Mouse (Mus musculus) stomach, embryonic 14.5 days (tissue): ENCODE measurements around the gene Kifap3. TPM values are rescaled to one million over a fixed set of nuclear protein-coding genes. Genes with fewer than 3 reads are reported as not detected.

Source experiments
- ATAC-seq: fragments of 200-750 bp; cut with Nextera tagmentation; 2 replicates; pipeline ENCODE4 v1.8.0; 2017; ENCODE audit warnings: low read depth, moderate TSS enrichment; ENCODE audit not compliant: insufficient number of reproducible peaks, insufficient read depth, low FRiP score
- H3K27ac ChIP-seq: fragments of 300-500 bp; sonication (generic); 2 replicates; pipeline ENCODE4 v1.5.1; 2014; ENCODE audit warnings: mild to moderate bottlenecking, low read length, moderate library complexity, mixed read lengths
- H3K27me3 ChIP-seq: fragments of 300-500 bp; sonication (generic); 2 replicates; pipeline ENCODE4 v1.6.1; 2014; ENCODE audit warnings: low read length, control low read depth, mixed read lengths; ENCODE audit not compliant: control insufficient read depth, insufficient read depth
- H3K36me3 ChIP-seq: fragments of 300-500 bp; sonication (generic); 2 replicates; pipeline ENCODE4 v1.6.1; 2014; ENCODE audit warnings: mild to moderate bottlenecking, control low read depth, low read length, moderate library complexity, mixed read lengths; ENCODE audit not compliant: control insufficient read depth, insufficient read depth
- H3K4me1 ChIP-seq: fragments of 300-500 bp; sonication (generic); 2 replicates; pipeline ENCODE4 v1.6.1; 2014; ENCODE audit warnings: low read length, control low read depth, mixed read lengths; ENCODE audit not compliant: control insufficient read depth, insufficient read depth
- H3K4me2 ChIP-seq: fragments of 300-500 bp; sonication (generic); replicated peaks from 2 replicates; pipeline ENCODE4 v1.6.1; 2014; ENCODE audit warnings: low read depth, low read length, control low read depth
- H3K4me3 ChIP-seq: fragments of 300-500 bp; sonication (generic); 2 replicates; pipeline ENCODE4 v1.5.1; 2014; ENCODE audit warnings: low read depth, low read length, control low read depth
- H3K9ac ChIP-seq: fragments of 300-500 bp; sonication (generic); replicated peaks from 2 replicates; pipeline ENCODE4 v1.6.1; 2014; ENCODE audit warnings: low read depth, mild to moderate bottlenecking, control low read depth, low read length, moderate library complexity, mixed read lengths
- H3K9me3 ChIP-seq: fragments of 300-500 bp; sonication (generic); 2 replicates; pipeline ENCODE4 v1.6.1; 2016; ENCODE audit warnings: low read depth, low read length, control low read depth; ENCODE audit not compliant: control insufficient read depth
- WGBS: fragments of 180-500 bp; shearing (Covaris S2); extraction: QIAGEN DNeasy Blood & Tissue Kit; methylation state at CpG from one replicate; pipeline ENCODE4 v1.1.7; 2014; 5-methylcytosine and 5-hydroxymethylcytosine counted together
- polyA plus RNA-seq: library from polyadenylated mRNA; unstranded; fragments of >200 nt; fragmentation: Nextera tagmentation; extraction: Ambion mirVana; gene quantifications from 2 replicates; pipeline ENCODE4 v1.2.1, GENCODE M21; 2014

Gene Kifap3
- polyA plus RNA-seq, 1 experiment from 2014 or later: 49.6 TPM

- Histone ChIP-seq H3K27ac (no peak overlapping the region), H3K36me3 (peaks cover 12% of the 10 kb centered on the region), H3K9ac (no peak overlapping the region), H3K4me1 (no peaks in the 10 kb centered on the region), H3K4me2 (no peak overlapping the region), H3K27me3 (no peaks in the 10 kb centered on the region), H3K4me3 (no peak overlapping the region), H3K9me3 (peaks cover 3% of the 10 kb centered on the region; the same call in 1 of the 2 replicates)
- no peak for ATAC-seq
These were observed 82.2 kb downstream of the Kifap3 start for GRCm38 (mm10) chr1:163861538-163861937.

GRCm38 (mm10) chr1:163873158-163873557, 93.8 kb downstream of the Kifap3 start:
- Histone ChIP-seq H3K9me3 (no peaks in the 10 kb centered on the region), H3K4me3 (no peak overlapping the region), H3K27me3 (no peaks in the 10 kb centered on the region), H3K4me2 (no peak overlapping the region), H3K36me3 (no peaks in the 10 kb centered on the region), H3K9ac (no peak overlapping the region), H3K27ac (no peak overlapping the region), H3K4me1 (no peaks in the 10 kb centered on the region)
- WGBS: 75% methylated on average over 3 of the region's 3 CpGs
- no peak for ATAC-seq

GRCm38 (mm10) chr1:163889629-163890028, 110.2 kb downstream of the Kifap3 start:
- H3K9ac ChIP-seq: no peak overlapping the region
- H3K4me1 ChIP-seq: no peaks in the 10 kb centered on the region
- H3K27ac ChIP-seq: no peak overlapping the region
- no peaks in the 10 kb centered on the region for H3K27me3 ChIP-seq
- no peak for ATAC-seq
- peaks cover 2% of the 10 kb centered on the region; the same call in 1 of the 2 replicates for H3K36me3 ChIP-seq
- no peak overlapping the region for H3K4me3 ChIP-seq
- H3K4me2 ChIP-seq: no peak overlapping the region
- no peaks in the 10 kb centered on the region for H3K9me3 ChIP-seq

DNA sequence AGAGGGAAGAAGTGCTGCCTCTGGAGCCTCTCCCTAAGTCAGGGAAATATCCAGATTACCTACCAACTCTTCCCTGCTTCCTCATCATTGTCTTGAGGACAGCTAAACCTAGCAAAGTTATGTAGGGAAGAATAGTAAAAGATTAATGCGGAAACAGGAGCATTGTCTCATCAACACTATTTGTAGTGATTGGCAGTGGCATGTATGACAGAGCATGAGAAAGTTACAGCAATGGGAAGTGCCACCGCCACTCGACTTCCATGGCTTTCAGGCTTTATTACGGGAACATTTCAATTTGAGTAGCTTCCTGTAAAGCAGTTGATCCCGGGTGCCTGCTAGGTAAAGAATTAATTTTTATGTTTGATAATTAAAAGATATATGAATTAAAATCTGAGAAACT, 113.9 kb downstream of the Kifap3 start:
- no peak overlapping the region for H3K27ac ChIP-seq
- 92% methylated on average over 5 of the region's 5 CpGs for WGBS
- H3K4me3 ChIP-seq: no peak overlapping the region
- no peak overlapping the region for H3K4me2 ChIP-seq
- no peak for ATAC-seq
- H3K4me1 ChIP-seq: no peaks in the 10 kb centered on the region
- no peaks in the 10 kb centered on the region for H3K27me3 ChIP-seq
- peaks cover 2% of the 10 kb centered on the region; the same call in 1 of the 2 replicates for H3K36me3 ChIP-seq
- H3K9ac ChIP-seq: no peak overlapping the region
- no peaks in the 10 kb centered on the region for H3K9me3 ChIP-seq

GRCm38 (mm10) chr1:163893774-163894527, 114.6 kb downstream of the Kifap3 start:
- Histone ChIP-seq H3K9me3 (no peaks in the 10 kb centered on the region), H3K4me2 (no peak overlapping the region), H3K4me1 (no peaks in the 10 kb centered on the region), H3K36me3 (peaks cover 2% of the 10 kb centered on the region; the same call in 1 of the 2 replicates), H3K4me3 (no peak overlapping the region), H3K27ac (no peak overlapping the region), H3K9ac (no peak overlapping the region), H3K27me3 (no peaks in the 10 kb centered on the region)
- WGBS: 79% methylated on average over 11 of the region's 11 CpGs
- ATAC-seq: no peak

DNA sequence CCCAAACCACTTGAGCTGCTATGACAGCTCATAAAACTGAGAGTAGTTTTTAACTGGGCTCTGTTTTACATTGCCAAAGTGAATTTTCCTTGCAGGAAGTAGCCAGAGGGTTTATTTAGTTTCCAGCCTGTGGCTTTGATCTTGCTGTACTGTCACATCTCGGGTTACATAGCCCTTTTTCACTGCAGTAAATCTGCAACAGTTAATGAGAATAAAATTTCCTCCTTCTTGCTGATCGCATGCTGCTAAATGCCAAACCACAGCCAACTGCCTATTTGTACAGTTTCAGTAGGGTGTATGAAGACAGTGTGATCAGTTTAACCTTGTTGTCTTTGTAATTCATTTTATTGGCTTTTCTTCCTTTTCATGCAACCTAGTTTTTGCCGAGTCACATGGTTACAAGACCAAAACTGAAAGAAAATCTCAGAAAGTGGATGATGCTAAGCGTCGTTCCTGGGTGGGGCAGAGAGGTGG, 118.9 kb downstream of the Kifap3 start:
- H3K27me3 ChIP-seq: no peaks in the 10 kb centered on the region
- no peaks in the 10 kb centered on the region for H3K9me3 ChIP-seq
- no peak overlapping the region for H3K4me2 ChIP-seq
- WGBS: 43% methylated on average over 5 of the region's 5 CpGs
- no peak for ATAC-seq
- H3K4me3 ChIP-seq: no peak overlapping the region
- H3K27ac ChIP-seq: no peak overlapping the region
- no peaks in the 10 kb centered on the region for H3K36me3 ChIP-seq
- H3K9ac ChIP-seq: no peak overlapping the region
- no peaks in the 10 kb centered on the region for H3K4me1 ChIP-seq

GRCm38 (mm10) chr1:163899575-163899974, 120.2 kb downstream of the Kifap3 start:
- ATAC-seq: no peak
- H3K4me3 ChIP-seq: no peak overlapping the region
- no peak overlapping the region for H3K4me2 ChIP-seq
- no peaks in the 10 kb centered on the region for H3K9me3 ChIP-seq
- no peak overlapping the region for H3K27ac ChIP-seq
- H3K4me1 ChIP-seq: no peaks in the 10 kb centered on the region
- no peak overlapping the region for H3K9ac ChIP-seq
- WGBS: 89% methylated on average over 2 of the region's 2 CpGs
- no peaks in the 10 kb centered on the region for H3K27me3 ChIP-seq
- no peaks in the 10 kb centered on the region for H3K36me3 ChIP-seq

- H3K9me3 ChIP-seq: no peaks in the 10 kb centered on the region
- H3K27ac ChIP-seq: no peak overlapping the region
- no peaks in the 10 kb centered on the region for H3K4me1 ChIP-seq
- H3K36me3 ChIP-seq: no peaks in the 10 kb centered on the region
- WGBS: 85% methylated on average over 2 of the region's 2 CpGs
- no peak overlapping the region for H3K4me2 ChIP-seq
- no peak overlapping the region for H3K4me3 ChIP-seq
- H3K27me3 ChIP-seq: no peaks in the 10 kb centered on the region
- H3K9ac ChIP-seq: no peak overlapping the region
- no peak for ATAC-seq
These were observed 120.8 kb downstream of the Kifap3 start for GRCm38 (mm10) chr1:163900168-163900567.

DNA sequence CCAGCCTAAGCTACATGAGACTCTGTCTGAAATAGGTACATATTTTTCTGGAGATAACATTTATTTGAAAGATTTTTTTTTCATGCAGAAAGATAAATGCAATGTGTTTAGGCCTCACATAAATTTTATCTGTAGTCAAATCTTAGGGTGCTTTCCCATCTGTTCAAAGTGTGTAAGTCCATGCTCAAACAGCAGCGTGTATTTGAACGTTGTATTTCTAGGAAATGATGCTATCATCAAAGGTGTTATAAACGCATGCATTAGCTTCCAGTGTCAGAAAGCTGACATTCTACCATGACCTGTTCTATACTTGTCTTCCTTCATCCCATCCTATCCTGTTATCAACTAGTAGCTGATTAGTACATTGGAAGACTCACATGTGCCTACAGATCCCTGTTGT, 124.0 kb downstream of the Kifap3 start:
- Histone ChIP-seq H3K27ac (no peak overlapping the region), H3K9me3 (no peaks in the 10 kb centered on the region), H3K4me1 (0 out of 2 replicates have a peak, but pooled peaks cover 7% of the 10 kb centered on the region), H3K4me2 (no peak overlapping the region), H3K36me3 (no peaks in the 10 kb centered on the region), H3K27me3 (no peaks in the 10 kb centered on the region), H3K4me3 (no peak overlapping the region), H3K9ac (no peak overlapping the region)
- 88% methylated on average over 3 of the region's 3 CpGs for WGBS
- no peak for ATAC-seq
